Mouse (Mus musculus): Measurements from ENCODE around the gene Mllt1. TPM values are rescaled to one million over a fixed set of nuclear protein-coding genes. Genes with fewer than 3 reads are reported as not detected.

The Mllt1 gene
- total and polyA plus RNA-seq, 3 experiments: 25.0 to 63.0 TPM; not detected in 1

DNA sequence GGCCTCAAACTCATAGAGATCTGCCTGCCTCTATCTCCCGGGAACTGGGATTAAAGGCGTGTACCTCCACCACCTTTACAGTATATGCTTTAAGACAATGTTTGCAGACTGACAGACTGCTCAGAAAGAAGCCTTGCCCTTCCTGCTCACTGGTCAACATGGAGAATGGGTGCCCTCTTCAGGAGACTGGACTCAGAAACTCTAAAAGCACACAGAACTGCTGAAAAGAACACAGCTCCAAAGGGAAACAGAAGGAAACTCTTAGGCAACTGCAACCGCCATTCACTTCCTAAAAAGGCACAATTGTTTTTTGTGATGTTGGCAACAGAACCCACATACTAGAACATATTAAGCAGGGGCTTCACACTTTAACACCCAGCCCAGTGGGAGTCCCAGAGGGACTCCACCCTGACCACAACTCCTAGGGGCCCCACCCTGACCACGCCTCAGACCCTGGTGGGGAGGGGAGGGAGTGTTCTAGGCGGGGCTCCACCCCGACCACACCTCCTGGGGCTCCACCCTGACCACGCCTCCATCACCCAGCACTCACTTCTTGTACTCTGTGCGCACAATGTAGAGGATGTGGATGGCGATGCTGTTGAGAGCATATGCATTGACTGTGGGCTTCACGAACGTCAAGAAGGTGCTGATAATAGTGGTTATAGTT is 22.7 kb upstream of the Mllt1 start (continued):
- TF ChIP-seq TBP (IDR thresholded peaks at IDR 0.05; ENCODE audit: low read depth, low read length): no peak
- TF ChIP-seq UBTF (IDR thresholded peaks at IDR 0.05; ENCODE audit: borderline replicate concordance, insufficient read depth, low read depth, low read length): no peak
- TF ChIP-seq ZC3H11A (IDR thresholded peaks at IDR 0.05; ENCODE audit: low read depth, low read length): no peak
- TF ChIP-seq NRF1 (IDR thresholded peaks at IDR 0.05; ENCODE audit: insufficient read depth, low read depth, low read length, poor library complexity, severe bottlenecking): 0 out of 2 replicates have a peak, but pooled peaks have one; percentile 12
- peak; percentile 82; the same call in 1 of the 2 replicates for TF ChIP-seq MAZ (IDR thresholded peaks at IDR 0.05; ENCODE audit: low read depth, low read length)
- TF ChIP-seq CHD2 (IDR thresholded peaks at IDR 0.05; ENCODE audit: low read length): no peak
- no peak for TF ChIP-seq MYB (IDR thresholded peaks at IDR 0.05; ENCODE audit: low read depth, low read length)
- TF ChIP-seq JUND (IDR thresholded peaks at IDR 0.05; ENCODE audit: low read depth, low read length): no peak

- Histone ChIP-seq H3K27ac (ENCODE audit: control insufficient read depth, low read depth, low read length) (no peak overlapping the region), H3K27me3 (ENCODE audit: control insufficient read depth in 1 of 2, insufficient read depth in 2 of 2, low read length in 2 of 2) (no peaks in the 10 kb centered on the region)
These were observed 19.7 kb upstream of the Mllt1 start for GRCm38 (mm10) chr17:56954871-56955270.

GRCm38 (mm10) chr17:56952639-56953038 is 17.4 kb upstream of the Mllt1 start:
- no peaks in the 10 kb centered on the region for H3K79me2 ChIP-seq (ENCODE audit: control insufficient read depth, insufficient read depth, low read length, poor library complexity)
- no peak overlapping the region for H3K9ac ChIP-seq (ENCODE audit: control insufficient read depth, low read depth, low read length, poor library complexity, severe bottlenecking)
- TF ChIP-seq POLR2A (IDR thresholded peaks at IDR 0.05; ENCODE audit: control insufficient read depth in 1 of 2, insufficient read depth in 1 of 2, low read depth in 1 of 2, low read length in 2 of 2, poor library complexity in 1 of 2): no peak
- TF ChIP-seq CTCF (IDR thresholded peaks at IDR 0.05 in 2 of 3, conservative IDR thresholded peaks at IDR 0.05 in 1 of 3; ENCODE audit: control insufficient read depth in 1 of 3, insufficient read depth in 1 of 3, low read depth in 2 of 3, low read length in 3 of 3, poor library complexity in 1 of 3, severe bottlenecking in 1 of 3): no peak
- TF ChIP-seq UBTF (IDR thresholded peaks at IDR 0.05; ENCODE audit: borderline replicate concordance, insufficient read depth, low read depth, low read length): no peak
- TF ChIP-seq GATA1 (IDR thresholded peaks at IDR 0.05; ENCODE audit: low read depth, low read length): no peak
- TF ChIP-seq CHD1 (IDR thresholded peaks at IDR 0.05; ENCODE audit: low read depth, low read length): no peak
- no peak for TF ChIP-seq MEF2A (IDR thresholded peaks at IDR 0.05; ENCODE audit: extremely low read depth, insufficient replicate concordance, low read depth, low read length, poor library complexity, severe bottlenecking)
- TF ChIP-seq MAX (IDR thresholded peaks at IDR 0.05; ENCODE audit: low read length): no peak
- no peak for TF ChIP-seq TBP (IDR thresholded peaks at IDR 0.05; ENCODE audit: low read depth, low read length)
- TF ChIP-seq USF2 (IDR thresholded peaks at IDR 0.05; ENCODE audit: borderline replicate concordance in 1 of 2, insufficient read depth in 1 of 2, low read depth in 1 of 2, low read length in 2 of 2): no peak
- no peak for TF ChIP-seq MYC (IDR thresholded peaks at IDR 0.05; ENCODE audit: low read depth, low read length)
- no peak for TF ChIP-seq MYB (IDR thresholded peaks at IDR 0.05; ENCODE audit: low read depth, low read length)
- TF ChIP-seq E2F4 (IDR thresholded peaks at IDR 0.05; ENCODE audit: borderline replicate concordance, low read depth, low read length): no peak
- no peak for TF ChIP-seq JUND (IDR thresholded peaks at IDR 0.05; ENCODE audit: low read depth, low read length)
- no peak for TF ChIP-seq GABPA (IDR thresholded peaks at IDR 0.05; ENCODE audit: low read depth, low read length)
- TF ChIP-seq MAZ (IDR thresholded peaks at IDR 0.05; ENCODE audit: low read depth, low read length): no peak
- H3K9me3 ChIP-seq (replicated peaks; ENCODE audit: insufficient read depth, low read length): no peaks in the 10 kb centered on the region
- H3K4me1 ChIP-seq (ENCODE audit: control insufficient read depth in 1 of 2, insufficient read depth in 2 of 2, low read length in 2 of 2): peaks cover 0 to 1% of the 10 kb centered on the region in 2 experiments; a peak in 2 of 4 replicates
- no peaks in the 10 kb centered on the region for H3K27me3 ChIP-seq (ENCODE audit: control insufficient read depth in 1 of 2, insufficient read depth in 2 of 2, low read length in 2 of 2)
- H3K4me3 ChIP-seq (ENCODE audit: control insufficient read depth in 1 of 2, insufficient read depth in 1 of 2, low read depth in 2 of 2, low read length in 2 of 2): no peak overlapping the region
- no peaks in the 10 kb centered on the region for H3K36me3 ChIP-seq (ENCODE audit: control insufficient read depth in 1 of 2, insufficient read depth in 2 of 2, low read length in 2 of 2)
- no peak overlapping the region for H3K27ac ChIP-seq (ENCODE audit: control insufficient read depth, low read depth, low read length)
- DNase-seq (ENCODE audit: low read depth, low spot score): no peak

More at GRCm38 (mm10) chr17:56954871-56955270, 19.7 kb upstream of the Mllt1 start:
- H3K4me3 ChIP-seq (ENCODE audit: control insufficient read depth in 1 of 2, insufficient read depth in 1 of 2, low read depth in 2 of 2, low read length in 2 of 2): no peak overlapping the region
- H3K36me3 ChIP-seq (ENCODE audit: control insufficient read depth in 1 of 2, insufficient read depth in 2 of 2, low read length in 2 of 2): peaks cover 0 to 2% of the 10 kb centered on the region in 2 experiments; a peak in 1 of 4 replicates
- no peaks in the 10 kb centered on the region for H3K79me2 ChIP-seq (ENCODE audit: control insufficient read depth, insufficient read depth, low read length, poor library complexity)
- H3K9ac ChIP-seq (ENCODE audit: control insufficient read depth, low read depth, low read length, poor library complexity, severe bottlenecking): no peak overlapping the region
- no peaks in the 10 kb centered on the region for H3K9me3 ChIP-seq (replicated peaks; ENCODE audit: insufficient read depth, low read length)
- no peak for TF ChIP-seq KAT2A (conservative IDR thresholded peaks at IDR 0.05; ENCODE audit: low read depth, low read length)
- no peak for TF ChIP-seq ETS1 (IDR thresholded peaks at IDR 0.05; ENCODE audit: low read depth, low read length)
- TF ChIP-seq ZMIZ1 (IDR thresholded peaks at IDR 0.05; ENCODE audit: low read depth, low read length): no peak
- no peak for TF ChIP-seq POLR2A (IDR thresholded peaks at IDR 0.05; ENCODE audit: control insufficient read depth in 1 of 2, insufficient read depth in 1 of 2, low read depth in 1 of 2, low read length in 2 of 2, poor library complexity in 1 of 2)
- no peak for TF ChIP-seq ZNF384 (IDR thresholded peaks at IDR 0.05; ENCODE audit: low read depth, low read length)
- no peak for TF ChIP-seq CTCF (IDR thresholded peaks at IDR 0.05 in 2 of 3, conservative IDR thresholded peaks at IDR 0.05 in 1 of 3; ENCODE audit: control insufficient read depth in 1 of 3, insufficient read depth in 1 of 3, low read depth in 2 of 3, low read length in 3 of 3, poor library complexity in 1 of 3, severe bottlenecking in 1 of 3)
- TF ChIP-seq SMC3 (IDR thresholded peaks at IDR 0.05; ENCODE audit: low read depth, low read length): no peak
- TF ChIP-seq POLR2AphosphoS5 (IDR thresholded peaks at IDR 0.05; ENCODE audit: borderline replicate concordance, low read depth, low read length): no peak
- no peak for TF ChIP-seq CHD2 (IDR thresholded peaks at IDR 0.05; ENCODE audit: low read length)
- TF ChIP-seq EP300 (IDR thresholded peaks at IDR 0.05; ENCODE audit: low read depth in 1 of 2, low read length in 2 of 2): no peak
- TF ChIP-seq NRF1 (IDR thresholded peaks at IDR 0.05; ENCODE audit: insufficient read depth, low read depth, low read length, poor library complexity, severe bottlenecking): no peak
- no peak for DNase-seq (ENCODE audit: low read depth, low spot score)
- peaks cover 0 to 6% of the 10 kb centered on the region in 2 experiments; a peak in 2 of 4 replicates for H3K4me1 ChIP-seq (ENCODE audit: control insufficient read depth in 1 of 2, insufficient read depth in 2 of 2, low read length in 2 of 2)
